Mouse (Mus musculus) liver, embryonic 16.5 days (tissue): ENCODE data around the gene Sgip1. TPM values are rescaled to one million over a fixed set of nuclear protein-coding genes. Genes with fewer than 3 reads are reported as not detected.

ENCODE experiments used
- ATAC-seq: fragments of 200-750 bp; cut with Nextera tagmentation; 2 replicates; pipeline ENCODE4 v1.8.0; 2017; ENCODE audit warnings: low read depth, mild to moderate bottlenecking, moderate number of reproducible peaks, moderate library complexity
- H3K27ac ChIP-seq: fragments of 300-500 bp; sonication (generic); 2 replicates; pipeline ENCODE4 v1.5.1; 2014; ENCODE audit warnings: mild to moderate bottlenecking, low read length
- H3K27me3 ChIP-seq: fragments of 300-500 bp; sonication (generic); 2 replicates; pipeline ENCODE4 v1.6.1; 2014; ENCODE audit warnings: low read depth, low read length, mixed read lengths; ENCODE audit not compliant: control insufficient read depth, insufficient read depth
- H3K36me3 ChIP-seq: fragments of 300-500 bp; sonication (generic); 2 replicates; pipeline ENCODE4 v1.6.1; 2014; ENCODE audit warnings: mild to moderate bottlenecking; ENCODE audit not compliant: control insufficient read depth, insufficient read depth
- H3K4me1 ChIP-seq: fragments of 300-500 bp; sonication (generic); 2 replicates; pipeline ENCODE4 v1.6.1; 2014; ENCODE audit warnings: low read depth, low read length, mixed read lengths; ENCODE audit not compliant: control insufficient read depth
- H3K4me2 ChIP-seq: fragments of 300-500 bp; sonication (generic); 2 replicates; pipeline ENCODE4 v1.6.1; 2014; ENCODE audit warnings: low read depth, low read length, mixed read lengths
- H3K4me3 ChIP-seq: fragments of 300-500 bp; sonication (generic); 2 replicates; pipeline ENCODE4 v1.5.1; 2014; ENCODE audit warnings: low read depth, mild to moderate bottlenecking, low read length
- H3K9ac ChIP-seq: fragments of 300-500 bp; sonication (generic); 2 replicates; pipeline ENCODE4 v1.6.1; 2014; ENCODE audit warnings: low read depth, low read length
- H3K9me3 ChIP-seq: fragments of 300-500 bp; sonication (generic); replicated peaks from 2 replicates; pipeline ENCODE4 v1.6.1; 2016; ENCODE audit warnings: low read length; ENCODE audit not compliant: control insufficient read depth
- WGBS: fragments of 180-500 bp; shearing (Covaris S2); extraction: QIAGEN DNeasy Blood & Tissue Kit; methylation state at CpG from one replicate; pipeline ENCODE4 v1.1.7; 2014; ENCODE audit not compliant: insufficient replicate concordance; 5-methylcytosine and 5-hydroxymethylcytosine counted together
- polyA plus RNA-seq: library from polyadenylated mRNA; unstranded; fragments of >200 nt; fragmentation: Nextera tagmentation; extraction: Ambion mirVana; gene quantifications from 2 replicates; pipeline ENCODE4 v1.2.1, GENCODE M21; 2015

Gene Sgip1
- polyA plus RNA-seq: 0.62 and 1.0 TPM in 2 replicates

DNA sequence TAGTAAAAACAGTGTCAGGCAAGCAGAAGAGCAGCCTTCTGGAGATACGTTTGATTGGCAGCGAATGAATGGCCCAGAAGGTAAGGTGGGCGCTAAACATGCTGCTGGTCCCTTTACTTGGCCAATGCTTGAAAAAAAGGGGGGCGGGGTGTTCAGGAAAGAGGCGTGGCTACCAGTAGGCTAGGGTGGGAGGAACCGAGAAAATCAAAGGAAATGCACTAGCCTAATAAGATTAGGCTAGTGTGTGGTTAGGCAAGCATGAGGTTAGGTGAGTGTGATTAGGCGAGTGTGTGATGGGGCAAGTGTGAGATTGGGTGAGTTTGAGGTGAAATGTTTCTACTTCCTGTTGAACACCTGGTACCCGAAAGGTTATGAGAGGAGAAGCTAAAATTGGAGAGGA is at the start of gene Sgip1:
Sgip1 (plus strand) TSS at position 11 of the 400 bp plus-strand sequence.
- 41% methylated on average over 8 of the region's 8 CpGs for WGBS
- H3K4me3 ChIP-seq: no peak within 1 kb of the TSS

GRCm38 (mm10) chr4:102691402-102691801 is 49.7 kb upstream of the Sgip1 start:
- H3K4me3 ChIP-seq: no peak overlapping the region
- no peak overlapping the region for H3K9ac ChIP-seq
- no peaks in the 10 kb centered on the region for H3K4me1 ChIP-seq
- no peak for ATAC-seq
- no peaks in the 10 kb centered on the region for H3K27me3 ChIP-seq
- 53% methylated on average over 4 of the region's 4 CpGs for WGBS
- H3K4me2 ChIP-seq: no peak overlapping the region
- H3K36me3 ChIP-seq: no peaks in the 10 kb centered on the region
- no peaks in the 10 kb centered on the region for H3K9me3 ChIP-seq
- no peak overlapping the region for H3K27ac ChIP-seq

More for the DNA sequence above, at the start of gene Sgip1:
- no peak within 1 kb of the TSS for H3K4me2 ChIP-seq
- ATAC-seq: no peak
- no peak within 1 kb of the TSS for H3K27ac ChIP-seq
- H3K4me1 ChIP-seq: no peaks in the 10 kb centered on the region
- no peaks in the 10 kb centered on the region for H3K36me3 ChIP-seq
- H3K9me3 ChIP-seq: no peaks in the 10 kb centered on the region
- no peak within 1 kb of the TSS for H3K9ac ChIP-seq
- no peaks in the 10 kb centered on the region for H3K27me3 ChIP-seq

DNA sequence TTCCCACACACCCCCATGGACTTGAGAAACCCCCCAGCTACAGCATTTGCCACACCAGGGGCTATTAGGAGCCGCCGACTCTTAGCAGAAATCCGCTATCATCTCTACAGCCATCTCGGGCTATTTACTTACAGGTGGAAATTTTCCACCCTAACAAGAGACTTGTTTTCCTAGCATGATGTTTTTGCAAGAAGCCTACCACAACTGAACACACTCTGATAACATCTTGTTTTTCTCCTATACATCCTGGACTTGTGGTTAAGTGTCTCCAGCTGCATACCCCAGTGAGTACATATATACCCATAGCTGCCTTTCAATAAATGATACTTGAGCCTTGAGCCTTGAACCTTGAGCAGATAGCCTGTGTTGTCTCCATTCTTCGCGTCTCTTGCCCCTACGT is 43.1 kb upstream of the Sgip1 start:
- H3K4me2 ChIP-seq: no peak overlapping the region
- H3K27me3 ChIP-seq: no peaks in the 10 kb centered on the region
- no peaks in the 10 kb centered on the region for H3K4me1 ChIP-seq
- ATAC-seq: no peak
- H3K9ac ChIP-seq: no peak overlapping the region
- H3K9me3 ChIP-seq: no peaks in the 10 kb centered on the region
- no peak overlapping the region for H3K4me3 ChIP-seq
- no peak overlapping the region for H3K27ac ChIP-seq
- 78% methylated on average over 7 of the region's 7 CpGs for WGBS
- no peaks in the 10 kb centered on the region for H3K36me3 ChIP-seq

- 39% methylated on average over 4 of the region's 4 CpGs for WGBS
- no peak for ATAC-seq
Measured at GRCm38 (mm10) chr4:102711731-102712130, 29.4 kb upstream of the Sgip1 start.

GRCm38 (mm10) chr4:102715532-102715931 is 25.6 kb upstream of the Sgip1 start:
- ATAC-seq: no peak

More at GRCm38 (mm10) chr4:102711731-102712130, 29.4 kb upstream of the Sgip1 start:
- Histone ChIP-seq H3K27me3 (no peaks in the 10 kb centered on the region), H3K36me3 (no peaks in the 10 kb centered on the region), H3K4me3 (no peak overlapping the region), H3K9me3 (no peaks in the 10 kb centered on the region), H3K4me2 (no peak overlapping the region), H3K27ac (no peak overlapping the region), H3K9ac (no peak overlapping the region), H3K4me1 (no peaks in the 10 kb centered on the region)

GRCm38 (mm10) chr4:102717123-102717828 is 23.8 kb upstream of the Sgip1 start:
- WGBS: 51% methylated on average over 5 of the region's 5 CpGs

More at GRCm38 (mm10) chr4:102715532-102715931, 25.6 kb upstream of the Sgip1 start:
- Histone ChIP-seq H3K4me3 (no peak overlapping the region), H3K27me3 (no peaks in the 10 kb centered on the region), H3K4me1 (no peaks in the 10 kb centered on the region), H3K4me2 (no peak overlapping the region), H3K27ac (no peak overlapping the region), H3K9me3 (no peaks in the 10 kb centered on the region), H3K9ac (no peak overlapping the region), H3K36me3 (no peaks in the 10 kb centered on the region)

DNA sequence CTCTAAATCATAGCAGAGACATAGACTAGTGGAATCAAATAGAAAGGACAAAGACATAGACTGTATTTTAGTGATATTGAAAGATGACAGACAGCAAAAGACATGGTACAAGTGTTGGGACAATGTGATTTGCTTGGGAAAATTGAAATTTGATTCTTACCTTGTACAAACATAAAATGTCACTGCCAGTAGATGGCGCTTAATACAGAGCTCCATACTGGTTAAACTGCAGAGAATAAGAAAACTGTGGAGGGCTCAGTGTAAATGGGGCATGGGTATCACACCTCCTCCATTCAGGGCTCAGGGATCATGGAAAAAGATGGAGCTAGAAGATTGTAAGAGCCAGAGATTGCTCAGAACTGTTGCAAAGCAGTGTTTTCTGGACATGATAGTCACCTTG is 21.6 kb upstream of the Sgip1 start:
- H3K9ac ChIP-seq: no peak overlapping the region
- H3K4me2 ChIP-seq: no peak overlapping the region
- no peaks in the 10 kb centered on the region for H3K4me1 ChIP-seq
- H3K27me3 ChIP-seq: no peaks in the 10 kb centered on the region
- no peak for ATAC-seq
- no peaks in the 10 kb centered on the region for H3K9me3 ChIP-seq
- H3K36me3 ChIP-seq: no peaks in the 10 kb centered on the region
- WGBS: 8% methylated on average over 1 of the region's 1 CpGs
- no peak overlapping the region for H3K4me3 ChIP-seq
- H3K27ac ChIP-seq: no peak overlapping the region

More at GRCm38 (mm10) chr4:102717123-102717828, 23.8 kb upstream of the Sgip1 start:
- H3K4me2 ChIP-seq: no peak overlapping the region
- H3K9me3 ChIP-seq: no peaks in the 10 kb centered on the region
- no peak overlapping the region for H3K4me3 ChIP-seq
- no peak overlapping the region for H3K27ac ChIP-seq
- no peak for ATAC-seq
- no peaks in the 10 kb centered on the region for H3K27me3 ChIP-seq
- H3K36me3 ChIP-seq: no peaks in the 10 kb centered on the region
- no peaks in the 10 kb centered on the region for H3K4me1 ChIP-seq
- H3K9ac ChIP-seq: no peak overlapping the region

DNA sequence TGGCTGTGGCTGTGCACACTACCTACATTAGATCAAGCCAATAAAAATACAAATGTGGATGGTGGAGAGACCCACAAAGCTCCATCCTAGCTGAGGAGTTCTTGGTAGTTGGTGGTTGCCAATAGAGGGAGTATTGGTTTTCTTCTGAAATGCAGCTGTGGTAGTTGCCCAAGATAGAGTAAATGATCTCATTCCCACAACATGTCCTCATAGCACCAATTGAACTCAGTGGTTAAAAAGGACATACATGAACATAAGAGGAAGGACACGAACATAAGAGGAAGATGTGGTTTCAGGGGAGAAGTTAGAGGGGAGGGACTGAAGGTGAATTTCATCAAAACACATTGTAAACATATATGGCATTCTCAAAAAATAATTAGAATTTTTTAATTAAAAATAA is 21.1 kb upstream of the Sgip1 start:
- H3K9me3 ChIP-seq: no peaks in the 10 kb centered on the region
- no peak for ATAC-seq
- 11% methylated on average over 1 of the region's 1 CpGs for WGBS

GRCm38 (mm10) chr4:102724442-102724841 is 16.7 kb upstream of the Sgip1 start:
- Histone ChIP-seq H3K4me1 (no peaks in the 10 kb centered on the region), H3K9me3 (no peaks in the 10 kb centered on the region), H3K9ac (no peak overlapping the region), H3K27ac (no peak overlapping the region), H3K4me3 (no peak overlapping the region), H3K4me2 (no peak overlapping the region), H3K36me3 (no peaks in the 10 kb centered on the region), H3K27me3 (no peaks in the 10 kb centered on the region)
- no peak for ATAC-seq
- 57% methylated on average over 5 of the region's 5 CpGs for WGBS

More for the DNA sequence above, 21.1 kb upstream of the Sgip1 start:
- Histone ChIP-seq H3K36me3 (no peaks in the 10 kb centered on the region), H3K4me1 (no peaks in the 10 kb centered on the region), H3K4me2 (no peak overlapping the region), H3K4me3 (no peak overlapping the region), H3K27me3 (no peaks in the 10 kb centered on the region), H3K9ac (no peak overlapping the region), H3K27ac (no peak overlapping the region)
